Mouse (Mus musculus) C2C12 (cell line): ENCODE measurements at regions not wholly inside any gene's neighbourhood (a gene's known extent, or its start where the extent isn't known, plus 50 kb on each side); places are given as distances from the start of the nearest gene placed in this dataset.

ENCODE experiments used
- H3K27me3 ChIP-seq: one replicate; pipeline ENCODE4 v1.6.1; 2011; ENCODE audit not compliant: control insufficient read depth, insufficient read depth, insufficient read length
- H3K36me3 ChIP-seq: one replicate; pipeline ENCODE4 v1.6.1; 2011; ENCODE audit not compliant: control insufficient read depth, insufficient read depth
- H3K4me3 ChIP-seq: one replicate; pipeline ENCODE4 v1.5.1; 2011; ENCODE audit warnings: mild to moderate bottlenecking, control low read depth; ENCODE audit not compliant: poor library complexity, insufficient read depth, severe bottlenecking
- H3K79me2 ChIP-seq: one replicate; pipeline ENCODE4 v1.6.1; 2011; ENCODE audit not compliant: control insufficient read depth, insufficient read depth
- H3K79me3 ChIP-seq: one replicate; pipeline ENCODE4 v1.6.1; 2011; ENCODE audit warnings: low read depth, control low read depth
- H3ac ChIP-seq: one replicate; pipeline ENCODE3; 2011; ENCODE audit warnings: low read depth; ENCODE audit not compliant: control insufficient read depth, insufficient read length
- CEBPB ChIP-seq: IDR thresholded peaks from one replicate; pipeline ENCODE4 v1.6.1; 2011; ENCODE audit warnings: low read depth, mild to moderate bottlenecking, control low read depth, moderate library complexity
- CTCF ChIP-seq: IDR thresholded peaks from one replicate; pipeline ENCODE4 v1.5.1; 2011; ENCODE audit not compliant: control insufficient read depth, insufficient read depth, insufficient read length
- FOSL1 ChIP-seq: IDR thresholded peaks from one replicate; pipeline ENCODE4 v1.8.0; 2011; ENCODE audit warnings: mild to moderate bottlenecking, low read length; ENCODE audit not compliant: poor library complexity, insufficient read depth, severe bottlenecking
- MAX ChIP-seq: IDR thresholded peaks from one replicate; pipeline ENCODE4 v1.6.1; 2011; ENCODE audit warnings: mild to moderate bottlenecking, control low read depth
- MYOD1 ChIP-seq: IDR thresholded peaks from one replicate; pipeline ENCODE4 v1.6.1; 2011; ENCODE audit warnings: low read depth; ENCODE audit not compliant: control insufficient read depth, insufficient read length
- MYOG ChIP-seq: IDR thresholded peaks from one replicate; pipeline ENCODE4 v1.6.1; 2011; ENCODE audit not compliant: control insufficient read depth, insufficient read length; ENCODE audit errors: extremely low read depth
- USF1 ChIP-seq: IDR thresholded peaks from one replicate; pipeline ENCODE4 v1.6.1; 2011; ENCODE audit warnings: low read depth, mild to moderate bottlenecking, control low read depth, moderate library complexity

DNA sequence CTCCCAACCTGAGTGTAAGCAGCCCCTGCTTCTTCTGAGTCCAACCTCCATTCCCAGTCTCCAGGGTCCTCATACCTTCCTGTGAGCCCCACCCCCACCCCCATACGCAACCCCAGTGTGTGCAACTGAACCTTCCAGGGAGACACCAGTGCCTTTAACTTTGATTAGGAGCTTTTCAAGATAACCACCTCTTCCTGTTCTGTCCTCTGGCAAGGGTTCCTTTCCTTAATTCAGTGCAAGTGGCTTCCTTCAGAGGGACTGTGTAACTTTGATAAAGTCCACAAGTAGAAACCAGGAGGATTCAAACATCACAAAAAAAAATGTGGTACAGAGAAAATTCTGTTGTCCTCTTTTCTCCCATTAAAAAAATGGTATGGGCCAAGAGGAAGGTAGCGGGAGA lies 174.2 kb upstream of the Nfe2l3 start:
- Histone ChIP-seq H3ac (no peak overlapping the region), H3K36me3 (no peaks in the 10 kb centered on the region), H3K79me2 (no peaks in the 10 kb centered on the region), H3K4me3 (no peak overlapping the region), H3K79me3 (no peaks in the 10 kb centered on the region), H3K27me3 (no peaks in the 10 kb centered on the region)
- TF ChIP-seq FOSL1 (no peak), MYOG (no peak), MAX (no peak), CEBPB (no peak), CTCF (no peak)

DNA sequence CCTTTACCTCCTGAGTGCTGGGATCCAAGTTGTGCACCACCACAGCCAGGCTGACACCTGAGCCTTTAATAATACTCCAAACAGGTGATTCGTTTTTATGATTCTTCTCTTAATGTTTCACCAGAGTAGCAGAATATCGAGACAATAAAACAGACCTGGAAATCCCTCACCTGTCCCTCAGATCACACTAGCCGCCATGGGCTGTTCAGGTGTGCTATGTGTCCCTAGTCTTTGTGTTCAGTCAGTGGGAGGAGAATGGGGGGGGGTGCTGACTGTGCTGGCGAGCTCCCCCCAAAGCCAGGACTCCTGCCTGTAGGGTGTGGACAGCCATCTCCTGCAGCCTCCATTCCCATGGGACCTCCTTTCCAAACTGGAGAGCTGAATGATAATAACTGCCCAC lies 168.9 kb upstream of the Nfe2l3 start:
- no peaks in the 10 kb centered on the region for H3K27me3 ChIP-seq
- no peak overlapping the region for H3ac ChIP-seq
- H3K4me3 ChIP-seq, result no peak overlapping the region
- no peaks in the 10 kb centered on the region for H3K79me3 ChIP-seq
- no peaks in the 10 kb centered on the region for H3K36me3 ChIP-seq
- TF ChIP-seq CTCF, result no peak
- no peak for TF ChIP-seq MAX
- TF ChIP-seq CEBPB, result no peak
- no peak for TF ChIP-seq MYOG
- TF ChIP-seq MYOD1, result no peak
- TF ChIP-seq USF1, result no peak
- TF ChIP-seq FOSL1, result no peak
- no peaks in the 10 kb centered on the region for H3K79me2 ChIP-seq

DNA sequence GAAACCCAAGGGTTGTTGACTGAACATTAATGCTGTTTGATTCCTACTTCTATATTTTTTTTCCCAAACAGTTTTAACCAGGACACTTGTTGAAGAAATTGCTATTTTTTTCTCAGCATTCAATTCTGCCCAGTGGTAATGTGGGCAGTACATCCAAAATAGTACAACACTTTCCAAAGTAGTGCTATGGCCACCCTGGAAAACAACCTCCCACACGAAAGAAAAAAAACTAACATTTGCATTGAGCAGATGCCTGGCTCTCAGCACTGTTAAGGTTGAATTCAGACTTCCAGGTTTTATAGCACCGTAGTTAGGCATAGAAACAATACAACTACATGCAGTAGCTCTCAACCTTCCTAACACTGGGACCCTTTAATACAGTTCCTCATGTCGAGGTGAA lies 167.1 kb upstream of the Nfe2l3 start:
- Histone ChIP-seq H3K4me3 (no peak overlapping the region), H3K36me3 (no peaks in the 10 kb centered on the region), H3K79me3 (no peaks in the 10 kb centered on the region), H3K79me2 (no peaks in the 10 kb centered on the region), H3ac (no peak overlapping the region), H3K27me3 (peaks cover under 1% of the 10 kb centered on the region)
- TF ChIP-seq FOSL1, result no peak
- no peak for TF ChIP-seq MYOD1
- TF ChIP-seq CTCF, result no peak
- TF ChIP-seq USF1, result no peak
- TF ChIP-seq MAX, result no peak
- no peak for TF ChIP-seq MYOG
- no peak for TF ChIP-seq CEBPB

DNA sequence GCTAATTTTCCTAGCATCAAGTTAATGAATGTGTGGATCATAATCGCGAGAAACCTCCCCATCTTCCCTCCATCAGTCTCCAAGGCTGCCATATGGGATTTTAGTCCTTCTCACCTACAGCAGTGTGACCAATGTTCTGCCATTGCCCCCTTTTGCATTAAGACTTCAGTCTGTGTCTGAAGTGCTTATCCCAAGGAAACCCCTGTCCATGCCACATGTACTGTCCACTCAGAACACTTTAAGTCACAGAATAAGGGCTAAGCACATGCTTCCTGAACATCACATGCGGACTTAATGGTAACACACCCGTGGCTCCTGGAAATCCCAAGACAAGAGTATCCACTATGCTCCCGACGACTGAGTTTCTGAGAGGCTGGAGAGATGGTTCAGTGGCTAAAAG lies 165.7 kb upstream of the Nfe2l3 start:
- Histone ChIP-seq H3K4me3 (no peak overlapping the region), H3K27me3 (peaks cover 3% of the 10 kb centered on the region), H3K79me3 (no peaks in the 10 kb centered on the region), H3K36me3 (no peaks in the 10 kb centered on the region), H3ac (no peak overlapping the region), H3K79me2 (no peaks in the 10 kb centered on the region)
- TF ChIP-seq MYOD1 (no peak), MYOG (no peak), MAX (no peak), CTCF (no peak), USF1 (no peak), CEBPB (no peak), FOSL1 (no peak)

DNA sequence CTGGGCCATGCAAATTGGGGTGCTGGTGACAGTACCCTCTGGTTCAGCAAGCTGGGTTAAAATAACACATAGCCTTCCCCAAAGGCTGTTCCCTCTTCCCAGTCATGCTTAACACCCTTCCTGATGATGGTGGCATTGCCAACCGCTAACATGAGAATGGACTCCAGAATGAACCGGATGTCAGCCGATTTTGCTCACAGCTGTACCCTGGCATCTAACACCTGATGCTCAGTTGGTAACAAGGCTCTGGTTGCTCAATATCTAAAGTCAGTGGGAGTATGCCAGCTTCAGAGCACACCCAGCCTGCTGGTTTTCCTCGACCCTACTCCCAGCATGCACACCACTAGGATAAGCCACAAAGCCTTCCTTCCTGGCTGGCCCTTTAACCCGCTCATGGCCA lies 164.6 kb upstream of the Nfe2l3 start:
- Histone ChIP-seq H3K4me3 (no peak overlapping the region), H3K27me3 (peaks cover 3% of the 10 kb centered on the region), H3ac (no peak overlapping the region), H3K79me2 (no peaks in the 10 kb centered on the region), H3K79me3 (no peaks in the 10 kb centered on the region), H3K36me3 (no peaks in the 10 kb centered on the region)
- no peak for TF ChIP-seq USF1
- TF ChIP-seq CTCF, result no peak
- no peak for TF ChIP-seq CEBPB
- TF ChIP-seq MYOD1, result no peak
- no peak for TF ChIP-seq MAX
- TF ChIP-seq FOSL1, result no peak
- no peak for TF ChIP-seq MYOG

DNA sequence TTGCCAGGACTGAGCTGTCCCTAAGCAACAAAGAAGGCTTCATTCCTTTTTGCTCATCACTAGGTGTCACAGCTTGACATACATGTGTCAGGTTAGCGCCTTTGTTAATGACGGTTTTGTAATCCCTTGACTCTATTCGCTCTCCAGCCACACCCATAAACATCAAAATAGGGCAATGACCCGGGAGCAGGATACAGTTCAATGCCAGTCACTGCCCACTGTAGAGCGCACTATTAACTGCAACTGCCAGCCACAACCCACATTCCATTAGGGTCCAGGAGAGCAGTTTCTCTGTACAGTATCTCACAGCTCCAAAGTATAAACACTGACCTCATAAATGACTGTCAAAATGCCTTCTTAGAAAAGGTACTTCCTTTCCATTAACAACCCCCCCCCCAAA lies 163.5 kb upstream of the Nfe2l3 start:
- no peaks in the 10 kb centered on the region for H3K79me3 ChIP-seq
- no peaks in the 10 kb centered on the region for H3K36me3 ChIP-seq
- no peak for TF ChIP-seq MYOG
- TF ChIP-seq MYOD1, result no peak
- no peak for TF ChIP-seq MAX
- no peak for TF ChIP-seq CTCF
- TF ChIP-seq CEBPB, result no peak
- no peak for TF ChIP-seq USF1
- TF ChIP-seq FOSL1, result no peak
- H3K79me2 ChIP-seq, result no peaks in the 10 kb centered on the region
- H3ac ChIP-seq, result no peak overlapping the region
- no peak overlapping the region for H3K4me3 ChIP-seq
- H3K27me3 ChIP-seq, result peaks cover 3% of the 10 kb centered on the region
